In genomic region chr19:60756192-60757098, GRCm38 (mm10) we compare ENCODE assay signal across 7 mouse cellular contexts. TPM values are rescaled to one million over a fixed set of nuclear protein-coding genes. Genes with fewer than 3 reads are reported as not detected.
DNase-seq lines count a peak whose midpoint lies in the region; ATAC-seq and TF ChIP-seq lines count a peak whose summit lies in the region.

No protein-coding gene starts in this region.

- no peaks in the 10 kb centered on the region for H3K36me3 ChIP-seq in intestine, embryonic 15.5 days
- H3K36me3 ChIP-seq in small intestine, adult 2 months (ENCODE audit: control insufficient read depth, insufficient read depth, low read length): peaks cover 8% of the 10 kb centered on the region

- WGBS in intestine, embryonic 15.5 days: under 1% methylated on average over 114 of the region's 115 CpGs
- under 1% methylated on average over 112 of the region's 115 CpGs for WGBS in small intestine, adult 2 months

- peak; percentile 63 for ATAC-seq in intestine, embryonic 15.5 days

- H3K27me3 ChIP-seq in intestine, embryonic 15.5 days (replicated peaks): no peaks in the 10 kb centered on the region
- no peaks in the 10 kb centered on the region; the same call in 1 of the 2 replicates for H3K27me3 ChIP-seq in small intestine, adult 2 months (ENCODE audit: control insufficient read depth, insufficient read depth, low read length)

- TF ChIP-seq POLR2A in small intestine, adult 2 months (IDR thresholded peaks at IDR 0.05; ENCODE audit: low read depth, low read length): peak; percentile 20; the same call in 1 of the 2 replicates

- no peak for TF ChIP-seq CTCF in small intestine, adult 2 months (IDR thresholded peaks at IDR 0.05; ENCODE audit: extremely low read depth, insufficient read length, insufficient replicate concordance, low read depth, low read length)

- H3K4me3 ChIP-seq in intestine, embryonic 15.5 days (replicated peaks): peak overlapping the region; percentile 77
- peak overlapping the region; percentile 85 for H3K4me3 ChIP-seq in small intestine, adult 2 months (ENCODE audit: low read depth, low read length)

- DNase-seq in ZHBTc4 (ENCODE audit: low read depth, low spot score): peak; percentile 85
- peak; percentile 71 to 75 for DNase-seq in cerebellum, postnatal 10 days
- peak; percentile 36 to 52 for DNase-seq in frontal cortex, postnatal 25 days (ENCODE audit: low spot score in 2 of 2)
- peak; percentile 77 to 80 for DNase-seq in left cerebral cortex, postnatal 36 days (ENCODE audit: low spot score in 2 of 2)
- peak; percentile 49 for DNase-seq in mesoderm, embryonic 11.5 days (ENCODE audit: low read depth, low spot score)

- H3K9me3 ChIP-seq in intestine, embryonic 15.5 days: no peaks in the 10 kb centered on the region

- peak overlapping the region; percentile 61 for H3K9ac ChIP-seq in intestine, embryonic 15.5 days

- 0 out of 2 replicates have a peak, but pooled peaks cover 4% of the 10 kb centered on the region for H3K4me1 ChIP-seq in intestine, embryonic 15.5 days (replicated peaks)
- peaks cover 4% of the 10 kb centered on the region for H3K4me1 ChIP-seq in small intestine, adult 2 months (ENCODE audit: control insufficient read depth, insufficient read depth, insufficient read length, low read length)

- intact Hi-C loops in left cerebral cortex, postnatal 36 days (cut with DNase I): loop anchor here (5.0 to 10.0 kb wide), 2 partner anchors 74 to 468 kb away; partner anchors contain the start of gene Csf2ra

- H3K4me2 ChIP-seq in intestine, embryonic 15.5 days (replicated peaks): peak overlapping the region; percentile 100

- H3K27ac ChIP-seq in intestine, embryonic 15.5 days: peak overlapping the region; percentile 66
- H3K27ac ChIP-seq in small intestine, adult 2 months (ENCODE audit: insufficient read depth, low read depth, low read length): no peak overlapping the region

RNA-seq across cellular contexts. Expression of gene Nanos1, which starts 0.7 kb away (rescaled TPM):
- polyA plus RNA-seq in intestine, embryonic 15.5 days (2015; fragmentation: Nextera tagmentation; extraction: Ambion mirVana): 1.1 and 1.3 TPM in 2 replicates
- 10 to 100 TPM; 22.3 to 23.4 TPM for total RNA-seq in left cerebral cortex, postnatal 36 days (2021)
- polyA plus RNA-seq in small intestine, adult 2 months (2012; rRNA removed): 0.28 and 0.48 TPM in 2 replicates

RNA-seq across cellular contexts. Expression of gene Eif3a, which starts 34.0 kb away (rescaled TPM):
- 138 and 140 TPM in 2 replicates for polyA plus RNA-seq in intestine, embryonic 15.5 days (2015; fragmentation: Nextera tagmentation; extraction: Ambion mirVana)
- total RNA-seq in left cerebral cortex, postnatal 36 days (2021): 100 to 1,000 TPM in 1 of 2 experiments, 10 to 100 TPM in 1; 78.5 to 102 TPM
- 4.4 and 8.5 TPM in 2 replicates for polyA plus RNA-seq in small intestine, adult 2 months (2012; rRNA removed)

RNA-seq across cellular contexts. Expression of gene Fam45a, which starts 54.9 kb away (rescaled TPM):
- polyA plus RNA-seq in intestine, embryonic 15.5 days (2015; fragmentation: Nextera tagmentation; extraction: Ambion mirVana): 32.0 TPM in 2 replicates
- 10 to 100 TPM; 38.0 to 47.4 TPM for total RNA-seq in left cerebral cortex, postnatal 36 days (2021)
- polyA plus RNA-seq in small intestine, adult 2 months (2012; rRNA removed): 1.5 and 1.7 TPM in 2 replicates

Comparison
In these comparisons a context has a peak if more than half of its experiments do, and no peak if none do; other contexts are left out.
1. RNA of gene Eif3a, which starts 34.0 kb away (polyA plus RNA-seq): 138 to 140 TPM in intestine, embryonic 15.5 days; 4.4 to 8.5 TPM in small intestine, adult 2 months; every median in the first group is over 10 times any median in the second.
2. RNA of gene Fam45a, which starts 54.9 kb away (polyA plus RNA-seq): 32.0 TPM in intestine, embryonic 15.5 days; 1.5 to 1.7 TPM in small intestine, adult 2 months; every median in the first group is over 10 times any median in the second.
3. Peak in every context shown above with its lines, with median percentiles within 50 percentile points of each other: DNase-seq.